Mouse (Mus musculus): ENCODE data around the gene Col25a1. TPM values are rescaled to one million over a fixed set of nuclear protein-coding genes. Genes with fewer than 3 reads are reported as not detected.

Gene Col25a1
- polyA plus RNA-seq, 1 experiment = 0.05 TPM

DNA sequence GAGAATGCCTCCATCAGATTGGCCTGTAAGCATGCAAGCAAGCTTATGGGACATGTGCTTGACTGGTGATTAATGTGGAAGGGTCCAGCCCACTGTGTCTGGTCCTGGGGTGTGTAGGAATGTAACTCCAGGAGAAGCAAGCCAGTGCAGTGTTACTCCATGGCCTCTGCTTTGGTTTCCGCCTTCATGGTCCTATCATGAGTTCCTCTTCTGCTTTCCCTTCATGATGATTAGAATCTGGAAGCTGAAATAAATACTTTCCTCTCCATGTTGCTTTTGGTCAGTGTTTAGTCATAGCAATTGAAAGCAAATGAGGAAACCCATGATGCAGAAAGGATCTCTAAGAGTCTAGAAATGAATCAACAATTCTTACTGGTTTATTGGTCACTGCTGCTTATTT lies 103.9 kb downstream of the Col25a1 start:
- Histone ChIP-seq H3K79me3 (ENCODE audit: low read depth) (no peaks in the 10 kb centered on the region), H3K4me3 (ENCODE audit: insufficient read depth, poor library complexity, severe bottlenecking) (no peak overlapping the region)
- TF ChIP-seq MYOD1 (IDR thresholded peaks at IDR 0.05; ENCODE audit: control insufficient read depth, insufficient read length, low read depth) (no peak), MAX (IDR thresholded peaks at IDR 0.05) (no peak), FOSL1 (IDR thresholded peaks at IDR 0.05; ENCODE audit: insufficient read depth, low read length, poor library complexity, severe bottlenecking) (no peak), USF1 (IDR thresholded peaks at IDR 0.05; ENCODE audit: low read depth) (no peak)

DNA sequence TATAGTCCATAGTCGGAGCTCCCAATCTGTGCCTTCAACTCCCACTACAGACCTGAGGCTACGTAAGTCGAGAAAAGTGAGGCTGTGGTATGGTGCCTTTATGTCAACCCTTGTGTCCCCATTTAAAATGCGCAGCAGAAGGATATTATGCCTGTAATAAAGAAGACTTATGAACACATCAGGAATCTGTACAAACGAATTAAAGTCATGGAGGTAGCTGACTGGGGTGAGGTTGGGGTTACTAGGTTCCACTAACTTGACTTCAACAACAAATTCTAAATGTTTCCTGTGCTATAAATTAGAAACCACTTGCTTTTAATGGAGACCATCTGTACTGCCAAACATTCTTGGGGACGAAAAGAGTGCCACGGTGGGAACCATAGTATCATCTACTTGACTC lies 104.8 kb downstream of the Col25a1 start:
- Histone ChIP-seq H3K36me3 (ENCODE audit: control insufficient read depth, insufficient read depth) (no peaks in the 10 kb centered on the region), H3K27me3 (ENCODE audit: control insufficient read depth, insufficient read depth, insufficient read length) (no peaks in the 10 kb centered on the region), H3ac (ENCODE audit: control insufficient read depth, insufficient read length, low read depth) (no peak overlapping the region), H3K4me3 (ENCODE audit: insufficient read depth, poor library complexity, severe bottlenecking) (no peak overlapping the region), H3K79me2 (ENCODE audit: control insufficient read depth, insufficient read depth) (no peaks in the 10 kb centered on the region), H3K79me3 (ENCODE audit: low read depth) (no peaks in the 10 kb centered on the region)
- TF ChIP-seq FOSL1 (IDR thresholded peaks at IDR 0.05; ENCODE audit: insufficient read depth, low read length, poor library complexity, severe bottlenecking) = no peak
- no peak for TF ChIP-seq MAX (IDR thresholded peaks at IDR 0.05)
- no peak for TF ChIP-seq MYOD1 (IDR thresholded peaks at IDR 0.05; ENCODE audit: control insufficient read depth, insufficient read length, low read depth)
- no peak for TF ChIP-seq CEBPB (IDR thresholded peaks at IDR 0.05; ENCODE audit: low read depth)
- no peak for TF ChIP-seq MYOG (IDR thresholded peaks at IDR 0.05; ENCODE audit: control insufficient read depth, extremely low read depth, insufficient read length)
- TF ChIP-seq USF1 (IDR thresholded peaks at IDR 0.05; ENCODE audit: low read depth) = no peak
- TF ChIP-seq CTCF (IDR thresholded peaks at IDR 0.05; ENCODE audit: control insufficient read depth, insufficient read depth, insufficient read length) = no peak

More for the DNA sequence above, 103.9 kb downstream of the Col25a1 start:
- H3K27me3 ChIP-seq (ENCODE audit: control insufficient read depth, insufficient read depth, insufficient read length) = no peaks in the 10 kb centered on the region
- no peaks in the 10 kb centered on the region for H3K79me2 ChIP-seq (ENCODE audit: control insufficient read depth, insufficient read depth)
- H3K36me3 ChIP-seq (ENCODE audit: control insufficient read depth, insufficient read depth) = no peaks in the 10 kb centered on the region
- no peak overlapping the region for H3ac ChIP-seq (ENCODE audit: control insufficient read depth, insufficient read length, low read depth)

DNA sequence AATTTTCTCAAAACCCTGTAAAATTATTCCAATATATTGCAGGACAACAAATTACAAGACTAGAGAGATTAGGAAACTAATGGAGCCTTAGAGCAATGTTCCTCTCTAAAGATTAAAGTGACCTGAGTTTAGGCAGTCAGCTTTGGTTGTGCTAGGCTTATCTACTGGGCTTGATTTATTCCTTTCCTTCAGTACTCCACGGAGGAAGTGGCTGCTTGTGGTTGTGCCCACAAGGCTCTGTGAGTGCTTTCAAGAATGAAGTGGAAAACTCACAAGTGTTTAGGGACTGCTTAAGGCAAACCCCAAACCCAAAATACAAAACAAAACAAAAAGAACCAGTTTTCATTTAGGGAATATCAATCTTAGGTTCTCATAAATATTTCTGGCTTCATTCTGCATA lies 106.6 kb downstream of the Col25a1 start:
- Histone ChIP-seq H3K79me2 (ENCODE audit: control insufficient read depth, insufficient read depth) (no peaks in the 10 kb centered on the region), H3K4me3 (ENCODE audit: insufficient read depth, poor library complexity, severe bottlenecking) (no peak overlapping the region), H3K27me3 (ENCODE audit: control insufficient read depth, insufficient read depth, insufficient read length) (no peaks in the 10 kb centered on the region), H3K36me3 (ENCODE audit: control insufficient read depth, insufficient read depth) (no peaks in the 10 kb centered on the region), H3ac (ENCODE audit: control insufficient read depth, insufficient read length, low read depth) (no peak overlapping the region), H3K79me3 (ENCODE audit: low read depth) (no peaks in the 10 kb centered on the region)
- no peak for TF ChIP-seq MAX (IDR thresholded peaks at IDR 0.05)
- no peak for TF ChIP-seq MYOG (IDR thresholded peaks at IDR 0.05; ENCODE audit: control insufficient read depth, extremely low read depth, insufficient read length)
- TF ChIP-seq MYOD1 (IDR thresholded peaks at IDR 0.05; ENCODE audit: control insufficient read depth, insufficient read length, low read depth) = no peak
- no peak for TF ChIP-seq FOSL1 (IDR thresholded peaks at IDR 0.05; ENCODE audit: insufficient read depth, low read length, poor library complexity, severe bottlenecking)
- TF ChIP-seq USF1 (IDR thresholded peaks at IDR 0.05; ENCODE audit: low read depth) = no peak
- TF ChIP-seq CTCF (IDR thresholded peaks at IDR 0.05; ENCODE audit: control insufficient read depth, insufficient read depth, insufficient read length) = no peak
- no peak for TF ChIP-seq CEBPB (IDR thresholded peaks at IDR 0.05; ENCODE audit: low read depth)

DNA sequence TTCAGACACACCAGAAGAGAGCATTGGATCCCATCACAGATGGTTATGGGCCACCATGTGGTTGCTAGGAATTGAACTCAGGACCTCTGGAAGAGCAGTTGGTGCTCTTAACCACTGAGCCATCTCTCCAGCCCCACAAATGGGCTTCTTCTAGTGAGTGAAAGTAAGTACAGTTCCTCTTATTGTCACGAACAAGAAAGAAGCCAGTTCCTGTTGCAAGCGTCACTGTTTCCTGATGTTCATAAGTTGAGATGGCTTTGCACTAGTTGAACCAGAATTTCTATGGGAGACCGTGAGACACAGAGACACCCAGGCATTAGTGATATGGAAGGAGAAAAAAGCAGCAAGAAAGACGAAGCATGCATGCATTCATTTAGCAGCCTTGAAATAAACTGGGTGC lies 110.6 kb downstream of the Col25a1 start:
- Histone ChIP-seq H3K4me3 (ENCODE audit: insufficient read depth, poor library complexity, severe bottlenecking) (no peak overlapping the region), H3K27me3 (ENCODE audit: control insufficient read depth, insufficient read depth, insufficient read length) (no peaks in the 10 kb centered on the region), H3K79me2 (ENCODE audit: control insufficient read depth, insufficient read depth) (no peaks in the 10 kb centered on the region), H3ac (ENCODE audit: control insufficient read depth, insufficient read length, low read depth) (no peak overlapping the region), H3K79me3 (ENCODE audit: low read depth) (no peaks in the 10 kb centered on the region), H3K36me3 (ENCODE audit: control insufficient read depth, insufficient read depth) (no peaks in the 10 kb centered on the region)
- TF ChIP-seq FOSL1 (IDR thresholded peaks at IDR 0.05; ENCODE audit: insufficient read depth, low read length, poor library complexity, severe bottlenecking) (no peak), MYOD1 (IDR thresholded peaks at IDR 0.05; ENCODE audit: control insufficient read depth, insufficient read length, low read depth) (no peak), MYOG (IDR thresholded peaks at IDR 0.05; ENCODE audit: control insufficient read depth, extremely low read depth, insufficient read length) (no peak), MAX (IDR thresholded peaks at IDR 0.05) (no peak)

DNA sequence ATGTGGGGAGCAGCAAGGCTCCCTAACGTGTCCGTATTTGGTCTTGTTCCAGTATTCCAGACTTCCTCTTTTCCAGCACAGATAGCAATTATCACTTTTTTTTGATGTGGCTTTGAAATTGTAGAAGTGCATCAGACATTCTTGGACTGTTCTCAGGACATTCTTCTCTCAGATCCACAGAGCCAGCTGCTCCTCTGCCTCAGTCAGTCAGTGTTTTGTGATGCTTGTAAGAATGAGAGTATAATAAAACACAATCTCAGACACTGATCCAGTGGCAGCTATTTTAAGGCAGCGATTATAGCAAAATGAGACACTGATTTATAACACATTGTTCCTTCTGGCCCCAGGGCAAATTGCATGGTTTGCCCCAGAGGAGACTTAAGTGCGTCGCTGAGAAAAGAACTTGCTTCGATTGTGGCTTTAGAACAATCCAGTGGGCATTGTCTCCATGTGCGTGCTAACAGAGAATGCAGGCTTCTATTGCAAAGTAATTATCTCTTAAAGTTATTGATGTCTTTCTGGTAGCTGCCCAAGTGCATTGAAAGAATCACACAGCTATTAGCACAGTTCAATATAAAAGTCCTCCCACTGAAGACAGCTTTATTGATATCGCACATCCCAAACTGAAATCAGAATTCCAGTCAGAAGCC lies 111.5 kb downstream of the Col25a1 start:
- no peak for TF ChIP-seq CTCF (IDR thresholded peaks at IDR 0.05; ENCODE audit: control insufficient read depth, insufficient read depth, insufficient read length)
- TF ChIP-seq USF1 (IDR thresholded peaks at IDR 0.05; ENCODE audit: low read depth) = no peak
- TF ChIP-seq MYOD1 (IDR thresholded peaks at IDR 0.05; ENCODE audit: control insufficient read depth, insufficient read length, low read depth) = no peak
- TF ChIP-seq CEBPB (IDR thresholded peaks at IDR 0.05; ENCODE audit: low read depth) = no peak
- TF ChIP-seq MAX (IDR thresholded peaks at IDR 0.05) = no peak
- no peak for TF ChIP-seq FOSL1 (IDR thresholded peaks at IDR 0.05; ENCODE audit: insufficient read depth, low read length, poor library complexity, severe bottlenecking)
- TF ChIP-seq MYOG (IDR thresholded peaks at IDR 0.05; ENCODE audit: control insufficient read depth, extremely low read depth, insufficient read length) = no peak

DNA sequence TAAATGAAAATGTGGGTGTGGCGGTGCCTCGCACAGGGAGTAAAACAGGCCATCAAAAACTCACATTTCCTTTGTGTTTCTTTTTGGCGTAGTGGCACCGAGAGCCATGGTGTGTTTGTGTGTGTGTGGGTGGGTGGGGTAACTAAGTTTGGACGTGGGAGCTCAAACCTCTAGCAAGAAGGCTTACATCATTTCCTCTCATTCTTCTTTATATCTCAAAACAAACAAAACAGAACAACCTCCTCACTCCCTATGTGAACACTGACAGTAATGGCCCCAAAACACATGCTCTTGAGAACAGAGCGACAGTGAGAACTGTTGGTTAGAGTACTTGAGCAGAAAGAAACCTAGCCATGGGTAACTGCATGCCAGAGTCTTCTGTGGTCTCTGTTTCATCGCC lies 121.1 kb downstream of the Col25a1 start:
- TF ChIP-seq USF1 (IDR thresholded peaks at IDR 0.05; ENCODE audit: low read depth) = no peak
- TF ChIP-seq MYOD1 (IDR thresholded peaks at IDR 0.05; ENCODE audit: control insufficient read depth, insufficient read length, low read depth) = no peak
- TF ChIP-seq MAX (IDR thresholded peaks at IDR 0.05) = no peak
- TF ChIP-seq CTCF (IDR thresholded peaks at IDR 0.05; ENCODE audit: control insufficient read depth, insufficient read depth, insufficient read length) = no peak
- no peak for TF ChIP-seq FOSL1 (IDR thresholded peaks at IDR 0.05; ENCODE audit: insufficient read depth, low read length, poor library complexity, severe bottlenecking)
- no peak for TF ChIP-seq MYOG (IDR thresholded peaks at IDR 0.05; ENCODE audit: control insufficient read depth, extremely low read depth, insufficient read length)
- TF ChIP-seq CEBPB (IDR thresholded peaks at IDR 0.05; ENCODE audit: low read depth) = no peak

More for the DNA sequence above, 111.5 kb downstream of the Col25a1 start:
- no peak overlapping the region for H3ac ChIP-seq (ENCODE audit: control insufficient read depth, insufficient read length, low read depth)
- H3K27me3 ChIP-seq (ENCODE audit: control insufficient read depth, insufficient read depth, insufficient read length) = no peaks in the 10 kb centered on the region
- no peaks in the 10 kb centered on the region for H3K79me3 ChIP-seq (ENCODE audit: low read depth)
- H3K4me3 ChIP-seq (ENCODE audit: insufficient read depth, poor library complexity, severe bottlenecking) = no peak overlapping the region
- no peaks in the 10 kb centered on the region for H3K36me3 ChIP-seq (ENCODE audit: control insufficient read depth, insufficient read depth)
- no peaks in the 10 kb centered on the region for H3K79me2 ChIP-seq (ENCODE audit: control insufficient read depth, insufficient read depth)

More for the DNA sequence above, 121.1 kb downstream of the Col25a1 start:
- H3K79me2 ChIP-seq (ENCODE audit: control insufficient read depth, insufficient read depth) = no peaks in the 10 kb centered on the region
- H3K4me3 ChIP-seq (ENCODE audit: insufficient read depth, poor library complexity, severe bottlenecking) = no peak overlapping the region
- H3ac ChIP-seq (ENCODE audit: control insufficient read depth, insufficient read length, low read depth) = no peak overlapping the region
- no peaks in the 10 kb centered on the region for H3K27me3 ChIP-seq (ENCODE audit: control insufficient read depth, insufficient read depth, insufficient read length)
- no peaks in the 10 kb centered on the region for H3K36me3 ChIP-seq (ENCODE audit: control insufficient read depth, insufficient read depth)
- no peaks in the 10 kb centered on the region for H3K79me3 ChIP-seq (ENCODE audit: low read depth)

All from C2C12 (cell line).